Mouse (Mus musculus): ENCODE data around the gene Gm19684. TPM values are rescaled to one million over a fixed set of nuclear protein-coding genes. Genes with fewer than 3 reads are reported as not detected.
"Not testable (repeated sequence)": the region's sequence is repeated elsewhere in the genome, so short reads cannot be mapped to it uniquely, and the experiment has no call there.

The Gm19684 gene
- total RNA-seq (2022), result 1 to 10 TPM in 1 of 4 experiments, under 1 TPM in 3; 0.23 to 1.1 (median 0.58) TPM

- DNase-seq, result peak; percentile 63
Observed at GRCm38 (mm10) chr17:36121352-36122020, at the start of gene Gm19684. Gm19684 (plus strand) TSS chr17:36121678.

GRCm38 (mm10) chr17:36081901-36082300 lies 39.6 kb upstream of the Gm19684 start:
- DNase-seq, result not testable (repeated sequence)

- DNase-seq, result not testable (repeated sequence)
Observed at GRCm38 (mm10) chr17:36082519-36083232, 38.8 kb upstream of the Gm19684 start.

GRCm38 (mm10) chr17:36083266-36083869 lies 38.1 kb upstream of the Gm19684 start:
- DNase-seq, result no peak

- no peak for DNase-seq
Observed at GRCm38 (mm10) chr17:36083870-36084451, 37.5 kb upstream of the Gm19684 start.

- not testable (repeated sequence) for DNase-seq
Observed at GRCm38 (mm10) chr17:36085976-36086375, 35.5 kb upstream of the Gm19684 start.

- DNase-seq, result not testable (repeated sequence)
Observed at GRCm38 (mm10) chr17:36091933-36092332, 29.5 kb upstream of the Gm19684 start.

GRCm38 (mm10) chr17:36092520-36092919 lies 29.0 kb upstream of the Gm19684 start:
- DNase-seq, result not testable (repeated sequence)

- DNase-seq, result no peak
Observed at GRCm38 (mm10) chr17:36093936-36094335, 27.5 kb upstream of the Gm19684 start.

GRCm38 (mm10) chr17:36099603-36100002 lies 21.9 kb upstream of the Gm19684 start:
- DNase-seq, result not testable (repeated sequence)

GRCm38 (mm10) chr17:36102091-36102490 lies 19.4 kb upstream of the Gm19684 start:
- DNase-seq, result not testable (repeated sequence)

- not testable (repeated sequence) for DNase-seq
Observed at GRCm38 (mm10) chr17:36110129-36110528, 11.3 kb upstream of the Gm19684 start.

- not testable (repeated sequence) for DNase-seq
Observed at GRCm38 (mm10) chr17:36110641-36111509, 10.6 kb upstream of the Gm19684 start.

GRCm38 (mm10) chr17:36111510-36111868 lies 10.0 kb upstream of the Gm19684 start:
- not testable (repeated sequence) for DNase-seq

GRCm38 (mm10) chr17:36113979-36114593 lies 7.4 kb upstream of the Gm19684 start:
- DNase-seq, result not testable (repeated sequence)

- not testable (repeated sequence) for DNase-seq
Observed at GRCm38 (mm10) chr17:36116545-36116944, 4.9 kb upstream of the Gm19684 start.

- DNase-seq, result not testable (repeated sequence)
Observed at GRCm38 (mm10) chr17:36120839-36121238, 639 bp upstream of the Gm19684 start.

- not testable (repeated sequence) for DNase-seq
Observed at GRCm38 (mm10) chr17:36124111-36124510, 2.6 kb downstream of the Gm19684 start.

- not testable (repeated sequence) for DNase-seq
Observed at GRCm38 (mm10) chr17:36128525-36128924, 7.0 kb downstream of the Gm19684 start.

GRCm38 (mm10) chr17:36128968-36129817 lies 7.7 kb downstream of the Gm19684 start, which contains the start of gene Gm7030:
Gm7030 (minus strand) TSS chr17:36129425.
- not testable (repeated sequence) for DNase-seq

Data from adrenal gland, adult 8-10 months (tissue).